Comparison of ENCODE assay signal across 11 mouse cellular contexts in genomic region chr11:102607686-102608548, GRCm38 (mm10). TPM values are rescaled to one million over a fixed set of nuclear protein-coding genes. Genes with fewer than 3 reads are reported as not detected.
DNase-seq lines count a peak whose midpoint lies in the region; ATAC-seq lines count a peak whose summit lies in the region.
"Had no signal": no experiment of that assay in that cellular context is flagged by ENCODE, and none has a peak within 500 bp of the region (broad histone marks: within the 10 kb centered on the region; RNA-seq: fewer than 3 reads in every experiment).

No protein-coding gene starts in this region.

- ATAC-seq in heart, embryonic 13.5 days (ENCODE audit: extremely low read depth, insufficient number of reproducible peaks, low FRiP score, low TSS enrichment), result no peak
- ATAC-seq in embryonic facial prominence, embryonic 12.5 days (ENCODE audit: insufficient number of reproducible peaks, insufficient read depth, low FRiP score, low TSS enrichment), result no peak
- ATAC-seq in hindbrain, embryonic 14.5 days (ENCODE audit: low FRiP score), result no peak
- no peak for ATAC-seq in midbrain, embryonic 15.5 days (replicated peaks)
- ATAC-seq: activated CD4-positive, CD25-positive, alpha-beta regulatory T cell, adult 4 months had no signal

- H3K4me3 ChIP-seq in heart, embryonic 13.5 days, result peak overlapping the region; percentile 85
- H3K4me3 ChIP-seq in embryonic facial prominence, embryonic 12.5 days, result peak overlapping the region; percentile 96
- peak overlapping the region; percentile 75 for H3K4me3 ChIP-seq in hindbrain, embryonic 14.5 days (replicated peaks; ENCODE audit: low read length)
- peak overlapping the region; percentile 66 for H3K4me3 ChIP-seq in midbrain, embryonic 15.5 days

- peak overlapping the region; percentile 99 for H3K27ac ChIP-seq in heart, embryonic 13.5 days (replicated peaks)
- H3K27ac ChIP-seq in embryonic facial prominence, embryonic 12.5 days, result peak overlapping the region; percentile 100
- no peak overlapping the region for H3K27ac ChIP-seq in hindbrain, embryonic 14.5 days
- H3K27ac ChIP-seq in midbrain, embryonic 15.5 days, result no peak overlapping the region

- no peak for DNase-seq in heart, adult 9 months (ENCODE audit: low spot score in 2 of 2)
- no peak for DNase-seq in hindbrain, embryonic 14.5 days (ENCODE audit: low spot score)
- no peak for DNase-seq in adrenal gland, postnatal 25 days
- no peak for DNase-seq in layer of hippocampus, postnatal 25 days (ENCODE audit: extremely low spot score in 1 of 2, low spot score in 1 of 2)
- DNase-seq in cerebellum, adult 18-20 months, result no peak
- DNase-seq: left cerebral cortex, postnatal 4 days had no signal

- H3K4me1 ChIP-seq in heart, embryonic 13.5 days, result peaks cover 45% of the 10 kb centered on the region
- H3K4me1 ChIP-seq in embryonic facial prominence, embryonic 12.5 days, result peaks cover 38% of the 10 kb centered on the region
- peaks cover 21% of the 10 kb centered on the region; the same call in 1 of the 2 replicates for H3K4me1 ChIP-seq in hindbrain, embryonic 14.5 days (replicated peaks; ENCODE audit: control insufficient read depth, insufficient read depth, low read length)
- peaks cover 51% of the 10 kb centered on the region for H3K4me1 ChIP-seq in midbrain, embryonic 15.5 days

- H3K4me2 ChIP-seq in heart, embryonic 13.5 days, result peak overlapping the region; percentile 79
- H3K4me2 ChIP-seq in embryonic facial prominence, embryonic 12.5 days (replicated peaks), result peak overlapping the region; percentile 79
- peak overlapping the region; percentile 89 for H3K4me2 ChIP-seq in hindbrain, embryonic 14.5 days (replicated peaks)
- peak overlapping the region; percentile 97 for H3K4me2 ChIP-seq in midbrain, embryonic 15.5 days

- H3K9ac ChIP-seq in heart, embryonic 13.5 days, result peak overlapping the region; percentile 98
- H3K9ac ChIP-seq in embryonic facial prominence, embryonic 12.5 days, result peak overlapping the region; percentile 100
- H3K9ac ChIP-seq in hindbrain, embryonic 14.5 days, result peak overlapping the region; percentile 71
- no peak overlapping the region for H3K9ac ChIP-seq in midbrain, embryonic 15.5 days

- 22% methylated on average over 10 of the region's 10 CpGs for WGBS in heart, embryonic 13.5 days
- 3% methylated on average over 10 of the region's 10 CpGs for WGBS in embryonic facial prominence, embryonic 12.5 days
- WGBS in hindbrain, embryonic 14.5 days, result 18% methylated on average over 10 of the region's 10 CpGs
- WGBS in midbrain, embryonic 15.5 days, result 21% methylated on average over 10 of the region's 10 CpGs

- peaks cover 4% of the 10 kb centered on the region; the same call in 1 of the 2 replicates for H3K36me3 ChIP-seq in heart, embryonic 13.5 days
- H3K36me3 ChIP-seq in embryonic facial prominence, embryonic 12.5 days, result peaks cover 7% of the 10 kb centered on the region; the same call in 1 of the 2 replicates
- H3K36me3 ChIP-seq in hindbrain, embryonic 14.5 days (replicated peaks; ENCODE audit: control insufficient read depth, insufficient read depth), result no peaks in the 10 kb centered on the region
- H3K36me3 ChIP-seq in midbrain, embryonic 15.5 days (replicated peaks), result no peaks in the 10 kb centered on the region

- H3K27me3 ChIP-seq in heart, embryonic 13.5 days (replicated peaks), result peaks cover 11% of the 10 kb centered on the region
- H3K27me3 ChIP-seq in embryonic facial prominence, embryonic 12.5 days, result 0 out of 2 replicates have a peak, but pooled peaks cover 3% of the 10 kb centered on the region
- peaks cover 10% of the 10 kb centered on the region; the same call in 1 of the 2 replicates for H3K27me3 ChIP-seq in hindbrain, embryonic 14.5 days (ENCODE audit: control insufficient read depth, insufficient read depth, low read length)
- H3K27me3 ChIP-seq in midbrain, embryonic 15.5 days (replicated peaks), result peaks cover 7% of the 10 kb centered on the region; the same call in 1 of the 2 replicates

- H3K9me3 ChIP-seq in heart, embryonic 13.5 days, result no peaks in the 10 kb centered on the region
- H3K9me3 ChIP-seq in embryonic facial prominence, embryonic 12.5 days, result no peaks in the 10 kb centered on the region
- H3K9me3 ChIP-seq in hindbrain, embryonic 14.5 days (ENCODE audit: control insufficient read depth, low read length), result no peaks in the 10 kb centered on the region
- H3K9me3 ChIP-seq in midbrain, embryonic 15.5 days, result no peaks in the 10 kb centered on the region

RNA-seq across cellular contexts. Expression of gene Fzd2, which starts 3.7 kb away (rescaled TPM):
- polyA plus RNA-seq in heart, embryonic 13.5 days (2015; fragmentation: Nextera tagmentation; extraction: Ambion mirVana), result 19.1 and 22.0 TPM in 2 replicates
- 93.6 and 97.8 TPM in 2 replicates for polyA plus RNA-seq in embryonic facial prominence, embryonic 12.5 days (2016; fragmentation: Nextera tagmentation; extraction: Ambion mirVana)
- polyA plus RNA-seq in hindbrain, embryonic 14.5 days (2014; fragmentation: Nextera tagmentation; extraction: Ambion mirVana), result 8.2 and 9.2 TPM in 2 replicates
- polyA plus RNA-seq in midbrain, embryonic 15.5 days (2015; fragmentation: Nextera tagmentation; extraction: Ambion mirVana), result 7.4 and 9.5 TPM in 2 replicates
- 3.8 and 4.9 TPM in 2 replicates for total RNA-seq in adrenal gland, postnatal 25 days (2021)
- total RNA-seq in layer of hippocampus, postnatal 25 days (2021), result 1 to 10 TPM; 6.6 to 9.9 TPM
- polyA plus RNA-seq: activated CD4-positive, CD25-positive, alpha-beta regulatory T cell, adult 4 months had no signal

RNA-seq across cellular contexts. Expression of gene Gm11627, which starts 28.7 kb away (rescaled TPM):
- polyA plus RNA-seq in heart, embryonic 13.5 days (2015; fragmentation: Nextera tagmentation; extraction: Ambion mirVana), result 10.5 and 13.8 TPM in 2 replicates
- polyA plus RNA-seq in embryonic facial prominence, embryonic 12.5 days (2016; fragmentation: Nextera tagmentation; extraction: Ambion mirVana), result 11.8 and 12.3 TPM in 2 replicates
- polyA plus RNA-seq in hindbrain, embryonic 14.5 days (2014; fragmentation: Nextera tagmentation; extraction: Ambion mirVana), result 3.7 and 4.3 TPM in 2 replicates
- 1.9 and 3.4 TPM in 2 replicates for polyA plus RNA-seq in midbrain, embryonic 15.5 days (2015; fragmentation: Nextera tagmentation; extraction: Ambion mirVana)
- total RNA-seq in adrenal gland, postnatal 25 days (2021), result not detected in 2 replicates
- 1 to 10 TPM; 3.1 to 3.7 TPM for total RNA-seq in layer of hippocampus, postnatal 25 days (2021)
- polyA plus RNA-seq: activated CD4-positive, CD25-positive, alpha-beta regulatory T cell, adult 4 months had no signal

RNA-seq across cellular contexts. Expression of gene Gpatch8, which starts 51.7 kb away (rescaled TPM):
- 36.1 and 39.0 TPM in 2 replicates for polyA plus RNA-seq in heart, embryonic 13.5 days (2015; fragmentation: Nextera tagmentation; extraction: Ambion mirVana)
- polyA plus RNA-seq in embryonic facial prominence, embryonic 12.5 days (2016; fragmentation: Nextera tagmentation; extraction: Ambion mirVana), result 68.7 and 69.1 TPM in 2 replicates
- 48.2 and 55.3 TPM in 2 replicates for polyA plus RNA-seq in hindbrain, embryonic 14.5 days (2014; fragmentation: Nextera tagmentation; extraction: Ambion mirVana)
- 72.7 and 76.4 TPM in 2 replicates for polyA plus RNA-seq in midbrain, embryonic 15.5 days (2015; fragmentation: Nextera tagmentation; extraction: Ambion mirVana)
- total RNA-seq in adrenal gland, postnatal 25 days (2021), result 32.2 and 33.4 TPM in 2 replicates
- 10 to 100 TPM; 38.3 to 49.4 TPM for total RNA-seq in layer of hippocampus, postnatal 25 days (2021)

RNA-seq across cellular contexts. Expression of gene Meioc, which starts 55.6 kb away (rescaled TPM):
- 1.2 and 1.5 TPM in 2 replicates for polyA plus RNA-seq in heart, embryonic 13.5 days (2015; fragmentation: Nextera tagmentation; extraction: Ambion mirVana)
- 0.65 and 1.3 TPM in 2 replicates for polyA plus RNA-seq in embryonic facial prominence, embryonic 12.5 days (2016; fragmentation: Nextera tagmentation; extraction: Ambion mirVana)
- polyA plus RNA-seq in hindbrain, embryonic 14.5 days (2014; fragmentation: Nextera tagmentation; extraction: Ambion mirVana), result 0.16 TPM in 1 of 2 replicates, not detected in the other
- 0.13 TPM in 1 of 2 replicates, not detected in the other for polyA plus RNA-seq in midbrain, embryonic 15.5 days (2015; fragmentation: Nextera tagmentation; extraction: Ambion mirVana)
- 0.06 TPM in 1 of 2 replicates, not detected in the other for total RNA-seq in adrenal gland, postnatal 25 days (2021)
- total RNA-seq in layer of hippocampus, postnatal 25 days (2021), result not detected
- total RNA-seq: left cerebral cortex, postnatal 4 days had no signal
- polyA plus RNA-seq: activated CD4-positive, CD25-positive, alpha-beta regulatory T cell, adult 4 months; gonadal fat pad, adult 2 months had no signal

Comparison
In these comparisons a context has a peak if more than half of its experiments do, and no peak if none do; other contexts are left out.
1. H3K27ac ChIP-seq: peak in heart, embryonic 13.5 days (single experiment) and embryonic facial prominence, embryonic 12.5 days (single experiment); none in hindbrain, embryonic 14.5 days (single experiment) and midbrain, embryonic 15.5 days (single experiment).
2. Peak in every context shown above with its lines, with median percentiles within 50 percentile points of each other: H3K4me2 ChIP-seq and H3K4me3 ChIP-seq.